ENCODE assay signal across 16 mouse cellular contexts in genomic region chr9:5412446-5413111, GRCm38 (mm10).
DNase-seq lines count a peak whose midpoint lies in the region; ATAC-seq lines count a peak whose summit lies in the region.
"Had no signal": no experiment of that assay in that cellular context is flagged by ENCODE, and none has a peak within 500 bp of the region (broad histone marks: within the 10 kb centered on the region; RNA-seq: fewer than 3 reads in every experiment).

No protein-coding gene starts in this region.

- H3K27me3 ChIP-seq in midbrain, embryonic 11.5 days (ENCODE audit: control insufficient read depth, insufficient read depth, low read length), result no peaks in the 10 kb centered on the region
- H3K27me3 ChIP-seq in midbrain, embryonic 10.5 days (ENCODE audit: low read depth, poor library complexity, severe bottlenecking), result no peaks in the 10 kb centered on the region
- H3K27me3 ChIP-seq in hindbrain, embryonic 15.5 days, result no peaks in the 10 kb centered on the region
- H3K27me3 ChIP-seq in neural tube, embryonic 13.5 days, result no peaks in the 10 kb centered on the region
- H3K27me3 ChIP-seq: liver, embryonic 13.5 days had no signal

- H3K9ac ChIP-seq in midbrain, embryonic 11.5 days (ENCODE audit: low read length), result no peak overlapping the region
- no peak overlapping the region for H3K9ac ChIP-seq in hindbrain, embryonic 15.5 days
- H3K9ac ChIP-seq in neural tube, embryonic 13.5 days, result no peak overlapping the region
- H3K9ac ChIP-seq: liver, embryonic 13.5 days had no signal

- no peak overlapping the region for H3K27ac ChIP-seq in midbrain, embryonic 11.5 days (ENCODE audit: low read depth, low read length)
- H3K27ac ChIP-seq in midbrain, embryonic 10.5 days (replicated peaks), result no peak overlapping the region
- H3K27ac ChIP-seq in hindbrain, embryonic 15.5 days (replicated peaks), result no peak overlapping the region; the same call in 1 of the 2 replicates
- no peak overlapping the region for H3K27ac ChIP-seq in neural tube, embryonic 13.5 days (replicated peaks)
- H3K27ac ChIP-seq: embryonic facial prominence, embryonic 10.5 days; limb, embryonic 10.5 days; liver, embryonic 13.5 days had no signal

- no peaks in the 10 kb centered on the region for H3K36me3 ChIP-seq in midbrain, embryonic 11.5 days (ENCODE audit: control insufficient read depth, insufficient read depth, low read length)
- no peaks in the 10 kb centered on the region for H3K36me3 ChIP-seq in midbrain, embryonic 10.5 days
- no peaks in the 10 kb centered on the region for H3K36me3 ChIP-seq in hindbrain, embryonic 15.5 days
- no peaks in the 10 kb centered on the region for H3K36me3 ChIP-seq in neural tube, embryonic 13.5 days
- H3K36me3 ChIP-seq: embryonic facial prominence, embryonic 10.5 days; limb, embryonic 10.5 days; liver, embryonic 13.5 days had no signal

- no peaks in the 10 kb centered on the region for H3K9me3 ChIP-seq in midbrain, embryonic 11.5 days (ENCODE audit: control insufficient read depth, low read length)
- no peaks in the 10 kb centered on the region for H3K9me3 ChIP-seq in midbrain, embryonic 10.5 days (replicated peaks)
- no peaks in the 10 kb centered on the region for H3K9me3 ChIP-seq in hindbrain, embryonic 15.5 days
- H3K9me3 ChIP-seq in neural tube, embryonic 13.5 days, result no peaks in the 10 kb centered on the region
- H3K9me3 ChIP-seq: embryonic facial prominence, embryonic 10.5 days; limb, embryonic 10.5 days; liver, embryonic 13.5 days had no signal

- DNase-seq in midbrain, embryonic 11.5 days (ENCODE audit: low spot score, missing footprints), result no peak
- no peak for DNase-seq in midbrain, embryonic 10.5 days (ENCODE audit: low spot score)
- peak; percentile 73 for DNase-seq in ZHBTc4 (ENCODE audit: low read depth, low spot score)
- no peak for DNase-seq in embryo, embryonic 9.5 days (ENCODE audit: extremely low spot score)
- no peak for DNase-seq in layer of hippocampus, postnatal 14 days (ENCODE audit: low spot score in 2 of 2)
- DNase-seq: kidney, adult 2 months; kidney, postnatal 36 days; layer of hippocampus, postnatal 36 days; liver, embryonic 13.5 days; right cerebral cortex, postnatal 4 days had no signal

- 28% methylated on average over 4 of the region's 4 CpGs for WGBS in midbrain, embryonic 11.5 days
- WGBS in midbrain, embryonic 10.5 days, result 28% methylated on average over 4 of the region's 4 CpGs
- 13% methylated on average over 4 of the region's 4 CpGs for WGBS in hindbrain, embryonic 15.5 days
- WGBS in neural tube, embryonic 13.5 days, result 24% methylated on average over 4 of the region's 4 CpGs

- H3K4me3 ChIP-seq in midbrain, embryonic 11.5 days (ENCODE audit: low read depth, low read length), result no peak overlapping the region
- no peak overlapping the region for H3K4me3 ChIP-seq in midbrain, embryonic 10.5 days
- no peak overlapping the region for H3K4me3 ChIP-seq in hindbrain, embryonic 15.5 days
- no peak overlapping the region for H3K4me3 ChIP-seq in neural tube, embryonic 13.5 days
- H3K4me3 ChIP-seq: embryonic facial prominence, embryonic 10.5 days; erythroblast, embryonic 14.5 days; limb, embryonic 10.5 days; liver, embryonic 13.5 days had no signal

- H3K4me1 ChIP-seq in midbrain, embryonic 11.5 days (ENCODE audit: control insufficient read depth, insufficient read depth, low read length), result no peaks in the 10 kb centered on the region
- peaks cover 7% of the 10 kb centered on the region for H3K4me1 ChIP-seq in midbrain, embryonic 10.5 days
- 0 out of 2 replicates have a peak, but pooled peaks cover 3% of the 10 kb centered on the region for H3K4me1 ChIP-seq in hindbrain, embryonic 15.5 days (replicated peaks)
- H3K4me1 ChIP-seq in neural tube, embryonic 13.5 days (replicated peaks), result no peaks in the 10 kb centered on the region
- H3K4me1 ChIP-seq: embryonic facial prominence, embryonic 10.5 days; limb, embryonic 10.5 days; liver, embryonic 13.5 days had no signal

- H3K4me2 ChIP-seq in midbrain, embryonic 11.5 days, result no peak overlapping the region
- H3K4me2 ChIP-seq in hindbrain, embryonic 15.5 days, result no peak overlapping the region
- no peak overlapping the region for H3K4me2 ChIP-seq in neural tube, embryonic 13.5 days
- H3K4me2 ChIP-seq: liver, embryonic 13.5 days had no signal

- peak; percentile 70; the same call in 1 of the 2 replicates for ATAC-seq in midbrain, embryonic 11.5 days (ENCODE audit: low FRiP score)
- peak; percentile 75 for ATAC-seq in hindbrain, embryonic 15.5 days (ENCODE audit: low FRiP score, low read depth)
- peak; percentile 80 for ATAC-seq in neural tube, embryonic 13.5 days (ENCODE audit: low read depth)
- ATAC-seq: lung, postnatal 0 days had no signal
